Mouse (Mus musculus) naive thymus-derived CD4-positive, alpha-beta T cell, adult 2 months (primary cell): ENCODE data around the gene Gm17428.
"Not testable (repeated sequence)": the region's sequence is repeated elsewhere in the genome, so short reads cannot be mapped to it uniquely, and the experiment has no call there.

ENCODE experiments used
- DNase-seq: peaks from one replicate; pipeline ENCODE4 v3.0.0-alpha.2; 2011; ENCODE audit warnings: low read depth

The Gm17428 gene

DNA sequence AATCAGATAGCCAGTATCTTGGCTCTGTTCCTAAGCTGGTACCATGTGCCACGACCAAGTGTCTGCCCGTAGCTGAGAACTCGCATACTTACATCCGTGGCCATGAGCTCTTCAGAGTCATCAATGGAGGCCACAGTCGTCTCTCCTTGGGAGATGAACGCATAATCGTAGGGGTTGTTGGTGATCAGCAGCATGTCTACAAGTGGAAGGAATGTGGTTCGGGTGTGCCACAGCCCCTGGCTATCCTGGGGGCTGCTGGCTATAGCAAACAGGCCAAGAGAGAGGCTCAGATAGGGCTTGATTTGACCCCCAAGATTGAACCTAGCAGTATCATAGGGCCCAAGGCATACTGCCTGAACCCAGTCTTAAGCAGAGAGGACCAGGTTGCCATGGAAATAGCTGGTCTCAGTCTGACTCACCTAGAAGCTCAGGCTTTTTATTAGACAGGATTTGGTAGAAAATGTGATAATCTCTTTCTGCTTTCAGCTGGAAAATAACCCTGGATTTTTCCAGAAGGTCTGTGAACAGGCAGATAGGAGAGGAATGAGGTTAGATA is 13.2 kb downstream of the Gm17428 start:
- DNase-seq: no peak

GRCm38 (mm10) chr14:54992196-54992595 is 15.5 kb downstream of the Gm17428 start:
- no peak for DNase-seq

DNA sequence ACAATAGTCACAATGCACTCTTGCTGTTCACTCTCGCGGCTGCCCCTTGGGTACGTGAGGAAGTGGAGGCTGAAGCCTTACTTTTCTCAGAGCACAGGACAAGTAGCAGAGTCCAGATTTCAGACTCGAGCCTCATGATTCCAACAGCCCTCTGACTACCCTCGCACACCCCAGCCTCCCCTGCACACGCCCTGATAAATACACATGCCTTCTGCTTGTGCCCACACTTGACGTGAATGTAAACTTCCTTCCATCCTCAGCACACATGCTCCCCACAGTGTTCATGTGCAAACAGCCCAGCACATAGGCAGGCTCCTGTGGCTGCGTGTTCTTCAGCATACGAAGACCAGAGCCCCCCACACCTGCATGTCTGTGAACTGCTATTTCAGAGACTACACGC is 16.9 kb downstream of the Gm17428 start:
- DNase-seq: no peak

- DNase-seq: no peak
Measured at GRCm38 (mm10) chr14:54994136-54994868, 17.6 kb downstream of the Gm17428 start, which contains the start of gene Myh7. TSS of gene Myh7 (minus strand) at chr14:54994626.

DNA sequence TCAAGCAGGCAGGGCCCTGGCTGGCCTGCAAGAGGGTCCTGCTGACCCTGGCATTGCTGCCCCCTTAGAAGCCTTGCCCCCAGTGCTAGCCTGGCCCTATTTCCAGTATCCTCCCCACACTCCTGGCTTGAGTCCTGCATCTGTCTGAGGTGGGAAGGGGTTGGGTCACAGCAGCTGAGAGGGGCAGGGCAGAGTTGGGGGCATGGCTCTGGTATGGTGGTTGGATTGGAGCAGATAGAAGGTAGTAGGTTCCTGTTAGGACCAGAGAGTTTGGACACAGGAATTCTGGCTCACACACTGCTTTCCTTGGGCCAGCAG is 18.1 kb downstream of the Gm17428 start:
- no peak for DNase-seq

DNA sequence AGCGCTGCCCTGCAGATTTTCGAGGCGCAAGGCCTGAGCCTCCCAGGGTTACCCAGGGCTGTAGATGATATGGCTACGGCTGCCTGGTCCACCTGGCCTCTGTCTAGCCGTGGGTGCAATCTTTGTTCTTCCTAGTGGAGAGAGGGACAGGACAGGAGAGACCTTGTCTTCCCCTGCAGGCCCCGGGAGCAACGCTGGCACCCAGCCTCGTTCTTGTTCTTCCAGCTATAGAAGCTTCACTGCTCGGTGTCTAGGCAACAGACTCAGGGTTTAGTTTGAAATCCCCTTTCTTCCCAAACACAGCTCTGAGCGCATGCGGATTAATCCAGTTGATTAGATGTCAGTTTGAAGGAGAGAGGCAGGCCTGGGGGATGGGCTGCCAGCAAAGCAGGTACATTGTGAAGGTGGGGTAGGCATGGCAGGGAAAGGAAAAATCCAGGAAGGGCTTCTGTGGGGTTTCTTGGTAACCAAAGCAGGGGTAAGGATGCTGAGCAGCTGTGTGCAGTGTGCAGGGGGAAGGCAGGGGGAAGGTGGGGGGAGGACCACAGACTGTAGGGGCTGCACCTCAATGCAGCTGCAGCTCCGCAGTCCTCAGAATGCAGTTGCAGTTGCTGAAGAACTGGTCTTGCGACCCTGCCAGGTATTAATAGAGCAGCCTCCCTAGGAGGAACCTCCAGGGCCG is 18.9 kb downstream of the Gm17428 start:
- no peak for DNase-seq

GRCm38 (mm10) chr14:54996793-54997192 is 20.1 kb downstream of the Gm17428 start:
- DNase-seq: no peak

DNA sequence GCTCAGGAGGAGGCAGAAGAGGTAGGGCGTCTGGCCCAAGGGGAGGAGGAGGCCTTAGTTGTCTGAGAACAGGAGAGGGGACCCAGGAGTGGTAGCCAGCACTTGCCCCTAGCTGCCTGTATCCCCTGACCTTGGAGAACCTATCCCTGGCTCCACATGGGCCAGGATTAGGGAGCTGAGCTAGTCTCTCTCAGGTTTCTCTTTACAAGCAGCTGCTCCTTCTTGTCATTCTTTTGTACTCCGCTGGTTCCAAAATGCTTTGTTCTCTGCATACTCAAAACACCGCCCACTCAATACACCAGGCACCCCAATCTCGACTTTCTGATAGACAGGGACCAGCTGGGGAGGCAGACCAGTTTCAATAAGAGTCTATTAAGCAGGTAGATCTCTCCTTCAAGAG is 20.6 kb downstream of the Gm17428 start:
- no peak for DNase-seq

GRCm38 (mm10) chr14:54998680-54999079 is 21.9 kb downstream of the Gm17428 start:
- no peak for DNase-seq

- not testable (repeated sequence) for DNase-seq
Measured at GRCm38 (mm10) chr14:54999868-55000267, 23.1 kb downstream of the Gm17428 start.

GRCm38 (mm10) chr14:55000814-55001213 is 24.1 kb downstream of the Gm17428 start:
- no peak for DNase-seq

DNA sequence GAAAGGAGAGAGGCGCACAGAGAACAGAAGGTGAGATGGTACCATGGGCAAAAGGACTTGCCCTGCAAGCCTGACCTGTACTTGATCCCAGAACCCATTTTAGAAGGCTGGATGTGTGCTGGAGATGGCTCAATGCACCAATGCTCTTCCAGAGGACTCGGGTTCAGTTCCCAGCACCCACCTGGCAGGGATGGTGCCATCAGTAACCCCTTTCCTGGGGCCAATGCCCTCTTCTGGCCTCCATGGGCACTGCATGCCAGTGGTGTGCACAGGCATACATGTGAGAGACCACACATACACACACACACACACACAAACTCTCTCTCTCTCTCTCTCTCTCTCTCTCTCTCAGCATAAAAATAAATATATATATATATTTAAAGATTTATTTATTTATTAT is 24.7 kb downstream of the Gm17428 start:
- DNase-seq: no peak

DNA sequence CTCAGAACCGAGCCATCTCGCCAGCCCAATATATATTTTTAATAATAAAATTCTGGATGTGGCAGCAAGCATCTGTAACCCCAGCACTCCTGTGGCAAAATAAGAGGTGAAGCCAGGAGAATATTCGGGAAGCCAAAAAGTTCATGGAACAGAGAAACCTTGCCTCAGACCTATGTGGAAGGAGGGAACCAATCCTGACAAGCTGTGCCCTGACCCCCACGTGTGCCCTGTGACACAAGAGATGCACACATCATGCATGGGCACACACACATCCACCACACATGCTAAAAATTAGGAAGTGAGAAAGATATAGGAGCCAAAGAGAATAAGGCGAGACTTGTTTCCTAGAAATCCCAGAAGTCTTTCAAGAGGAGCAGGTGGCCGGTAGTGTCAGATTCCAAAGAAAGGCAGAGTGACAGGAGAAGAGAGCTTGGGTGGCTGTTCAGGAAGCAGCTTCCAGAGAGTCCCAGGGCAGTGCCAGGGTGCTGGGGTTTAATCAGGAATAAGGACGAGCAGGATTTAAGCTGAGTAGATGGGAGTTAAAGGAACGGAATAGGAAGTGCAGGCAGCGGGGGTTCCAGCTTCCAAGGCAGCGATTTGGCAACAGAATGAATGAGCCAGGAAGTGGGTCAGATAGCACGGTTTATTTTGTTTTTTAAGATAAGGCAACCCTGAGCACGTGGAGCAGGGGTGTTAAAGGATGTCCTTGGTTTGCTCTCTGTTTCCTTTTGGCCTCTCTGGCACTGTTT is 25.4 kb downstream of the Gm17428 start:
- DNase-seq: no peak

DNA sequence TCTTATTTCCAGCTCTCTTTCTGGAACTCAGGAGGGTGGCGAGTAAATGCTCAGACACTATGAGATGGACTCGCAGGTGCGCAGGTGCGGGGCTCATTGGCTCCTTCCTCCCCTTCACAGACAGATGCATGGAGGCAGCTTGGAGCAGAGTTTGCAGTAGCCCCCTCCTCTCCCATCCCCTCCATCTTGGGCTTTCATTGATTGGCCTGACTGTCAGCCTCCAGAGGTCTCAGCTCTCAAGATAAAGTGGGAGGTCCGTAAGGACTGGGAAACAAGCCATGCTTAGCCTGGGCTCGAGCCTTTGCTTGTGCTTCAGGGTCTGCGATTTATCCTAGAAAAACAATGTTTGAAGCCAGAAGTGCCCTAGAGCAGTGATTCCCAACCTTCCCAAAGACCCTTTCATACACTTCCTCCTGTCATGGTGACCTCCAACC is 26.0 kb downstream of the Gm17428 start:
- DNase-seq: no peak

DNA sequence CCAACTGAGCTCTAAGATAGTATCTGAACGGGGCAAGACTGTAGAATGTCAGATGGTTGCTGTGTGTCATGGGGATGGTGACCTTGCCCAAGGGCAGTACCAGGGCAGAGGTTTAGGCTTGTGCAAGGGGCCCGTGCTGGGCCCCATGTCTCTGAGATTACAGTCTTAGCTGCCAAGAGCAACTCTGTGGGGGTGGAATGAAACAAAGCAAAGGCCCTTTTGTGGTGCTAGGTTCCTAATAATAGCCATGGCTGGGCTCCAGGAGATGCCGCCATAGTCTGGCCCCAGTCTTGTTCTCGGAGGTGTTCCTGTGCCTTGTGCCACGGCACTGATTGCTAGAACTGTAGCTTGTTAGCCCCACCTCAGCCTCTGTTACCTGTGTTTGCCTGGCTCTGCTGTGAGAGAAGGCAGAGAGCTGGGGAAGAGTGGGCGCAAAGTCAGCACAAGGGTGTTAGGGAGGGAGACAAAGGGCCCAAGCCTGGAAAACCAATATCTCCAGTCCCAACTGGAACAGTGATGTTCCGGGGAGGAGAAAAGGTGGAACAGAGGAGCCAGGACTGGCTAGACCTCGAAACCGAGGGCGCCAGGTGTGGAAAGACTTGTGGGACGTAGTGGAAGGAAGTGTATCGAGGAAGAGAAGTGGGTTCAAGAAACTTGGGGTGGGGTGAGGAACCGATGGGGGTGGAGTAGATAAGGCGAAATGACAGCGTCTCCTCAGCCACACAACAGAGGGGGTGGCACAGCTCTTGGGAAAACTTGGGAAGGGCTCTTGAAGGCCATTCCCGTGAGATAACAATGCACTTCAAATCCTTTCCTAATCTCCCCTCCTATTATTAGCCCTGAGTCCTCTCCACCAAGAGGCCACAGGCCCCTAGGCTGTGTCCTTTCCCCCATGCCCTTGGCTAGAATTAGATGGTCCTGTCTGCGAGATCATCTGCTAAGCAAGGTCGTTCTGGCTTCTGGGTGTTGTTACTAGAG is 27.4 kb downstream of the Gm17428 start:
- no peak for DNase-seq

GRCm38 (mm10) chr14:55005506-55005905 is 28.8 kb downstream of the Gm17428 start:
- no peak for DNase-seq

DNA sequence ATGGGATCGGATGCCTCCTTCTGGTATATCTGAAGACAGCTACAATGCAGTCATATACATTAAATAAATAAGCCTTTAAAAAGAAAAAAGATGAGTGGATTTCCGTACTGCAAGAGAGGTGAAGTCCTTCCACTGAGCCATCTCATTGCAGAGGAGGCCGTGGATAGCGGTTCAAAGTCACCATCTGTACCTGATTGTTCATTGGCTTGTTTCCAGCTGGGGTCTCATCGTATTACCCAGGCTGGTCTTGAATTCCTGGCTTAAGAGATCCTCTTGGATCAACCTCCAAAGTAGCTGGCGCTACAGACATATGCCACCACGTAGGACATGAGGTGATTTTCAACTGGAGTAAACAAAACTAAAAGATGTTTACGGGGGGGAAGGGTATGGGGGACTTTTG is 29.2 kb downstream of the Gm17428 start:
- DNase-seq: no peak

GRCm38 (mm10) chr14:55006541-55006940 is 29.8 kb downstream of the Gm17428 start:
- no peak for DNase-seq

- no peak for DNase-seq
Measured at GRCm38 (mm10) chr14:55007120-55007908, 30.6 kb downstream of the Gm17428 start.

DNA sequence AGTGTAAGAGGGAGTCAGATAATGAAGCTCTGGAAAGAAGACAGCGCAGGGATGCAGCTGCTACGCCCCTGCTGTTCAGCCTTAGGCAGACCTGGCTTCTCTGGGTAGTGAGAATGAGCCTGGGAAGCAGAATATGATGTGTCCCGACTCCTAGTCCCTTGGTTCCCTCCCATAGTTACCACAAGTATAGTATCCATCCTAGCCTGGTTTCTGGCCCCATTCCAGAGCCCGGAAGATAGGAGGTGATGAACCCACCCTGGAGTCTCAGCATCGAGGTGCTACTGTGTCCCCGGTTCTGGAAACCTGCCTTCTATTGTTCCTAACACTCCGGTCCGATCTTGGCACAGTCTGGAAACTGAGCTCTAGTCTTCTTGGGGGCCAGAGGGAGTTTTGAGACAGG is 31.7 kb downstream of the Gm17428 start:
- DNase-seq: no peak

DNA sequence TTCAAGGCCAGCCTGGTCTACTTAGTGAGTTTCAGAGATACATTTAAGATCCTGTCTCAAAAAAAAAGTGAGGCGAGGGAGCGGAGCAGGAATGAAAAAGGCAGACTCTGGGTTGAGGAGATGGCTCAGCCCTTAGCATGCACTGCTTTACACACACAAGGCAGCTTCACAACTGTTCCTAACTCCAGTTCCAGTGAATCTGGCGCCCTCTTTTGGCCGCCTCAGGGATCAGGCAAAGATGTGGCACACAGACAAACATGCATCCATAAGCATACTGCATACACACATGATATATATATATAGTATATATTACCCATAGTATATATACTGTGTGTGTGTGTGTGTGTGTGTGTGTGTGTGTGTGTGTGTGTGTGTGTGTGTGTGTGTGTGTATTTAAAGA is 34.4 kb downstream of the Gm17428 start:
- DNase-seq: no peak
